Mouse (Mus musculus) liver, embryonic 14.5 days (tissue): ENCODE data around the gene Eif6. TPM values are rescaled to one million over a fixed set of nuclear protein-coding genes. Genes with fewer than 3 reads are reported as not detected.

ENCODE experiments used
- ATAC-seq: fragments of 200-750 bp; cut with Nextera tagmentation; 2 replicates; pipeline ENCODE4 v1.8.0; 2017; ENCODE audit warnings: moderate number of reproducible peaks, mild to moderate bottlenecking, moderate library complexity; ENCODE audit not compliant: insufficient read depth
- DNase-seq, 3 experiments: peaks; one replicate each; pipeline ENCODE4 v3.0.0-alpha.2; 2012 to 2013; ENCODE audit warnings: low read depth in 3 of 3, low spot score in 3 of 3
- H3K27ac ChIP-seq: fragments of 300-500 bp; sonication (generic); 2 replicates; pipeline ENCODE4 v1.5.1; 2014; ENCODE audit warnings: moderate library complexity, mild to moderate bottlenecking, control low read depth, inconsistent platforms
- H3K27me3 ChIP-seq: fragments of 300-500 bp; sonication (generic); 2 replicates; pipeline ENCODE4 v1.6.1; 2014; ENCODE audit warnings: mild to moderate bottlenecking, low read length, moderate library complexity; ENCODE audit not compliant: control insufficient read depth, insufficient read depth
- H3K36me3 ChIP-seq: fragments of 300-500 bp; sonication (generic); replicated peaks from 2 replicates; pipeline ENCODE4 v1.6.1; 2014; ENCODE audit warnings: low read depth; ENCODE audit not compliant: control insufficient read depth, insufficient read depth
- H3K4me1 ChIP-seq, 2 experiments: fragments of 200-500 bp in 1 of 2; fragments of 300-500 bp in 1 of 2; sonication (generic) in 1 of 2; replicated peaks; 2 replicates each; pipeline ENCODE4 v1.6.1; 2012 to 2014; ENCODE audit warnings: antibody characterized with exemption in 1 of 2, inconsistent platforms in 1 of 2, low read length in 1 of 2; ENCODE audit not compliant: control insufficient read depth in 2 of 2, insufficient read depth in 2 of 2
- H3K4me2 ChIP-seq: fragments of 300-500 bp; sonication (generic); 2 replicates; pipeline ENCODE4 v1.6.1; 2014; ENCODE audit warnings: low read depth, mild to moderate bottlenecking, control low read depth, moderate library complexity
- H3K4me3 ChIP-seq, 2 experiments: fragments of 200-500 bp in 1 of 2; fragments of 300-500 bp in 1 of 2; sonication (generic) in 1 of 2; 2 replicates each; pipeline ENCODE4 v1.5.1; 2012 to 2014; ENCODE audit warnings: low read depth in 2 of 2, low read length in 2 of 2, mild to moderate bottlenecking in 2 of 2, control low read depth in 1 of 2, inconsistent platforms in 1 of 2, moderate library complexity in 1 of 2; ENCODE audit not compliant: insufficient read depth in 1 of 2
- H3K9ac ChIP-seq: fragments of 300-500 bp; sonication (generic); replicated peaks from 2 replicates; pipeline ENCODE4 v1.6.1; 2014; ENCODE audit warnings: mild to moderate bottlenecking, control low read depth, moderate library complexity
- H3K9me3 ChIP-seq: fragments of 300-500 bp; sonication (generic); 2 replicates; pipeline ENCODE4 v1.6.1; 2016; ENCODE audit warnings: low read length, mixed read lengths; ENCODE audit not compliant: control insufficient read depth
- CTCF ChIP-seq: IDR thresholded peaks from 2 replicates; pipeline ENCODE4 v1.5.1; 2016; ENCODE audit warnings: antibody characterized with exemption, low read depth, control low read depth
- EP300 ChIP-seq: IDR thresholded peaks from 2 replicates; pipeline ENCODE4 v1.6.1; 2016; ENCODE audit warnings: antibody characterized with exemption, low read depth
- WGBS: fragments of 180-500 bp; shearing (Covaris S2); extraction: QIAGEN DNeasy Blood & Tissue Kit; methylation state at CpG from one replicate; pipeline ENCODE4 v1.1.7; 2014; ENCODE audit not compliant: insufficient replicate concordance; 5-methylcytosine and 5-hydroxymethylcytosine counted together
- polyA plus RNA-seq, 2 experiments: library from polyadenylated mRNA; depleted of rRNA in 1 of 2; stranded (reverse) in 1 of 2; unstranded in 1 of 2; fragments of >200 nt; fragmentation: Nextera tagmentation in 1 of 2; extraction: Ambion mirVana in 1 of 2; gene quantifications; 2 replicates each; pipeline versions ENCODE4 v1.2.1 to v1.2.3; 2012 to 2014

Gene Eif6
- polyA plus RNA-seq, 2 experiments = 62.4 to 128 TPM

DNA sequence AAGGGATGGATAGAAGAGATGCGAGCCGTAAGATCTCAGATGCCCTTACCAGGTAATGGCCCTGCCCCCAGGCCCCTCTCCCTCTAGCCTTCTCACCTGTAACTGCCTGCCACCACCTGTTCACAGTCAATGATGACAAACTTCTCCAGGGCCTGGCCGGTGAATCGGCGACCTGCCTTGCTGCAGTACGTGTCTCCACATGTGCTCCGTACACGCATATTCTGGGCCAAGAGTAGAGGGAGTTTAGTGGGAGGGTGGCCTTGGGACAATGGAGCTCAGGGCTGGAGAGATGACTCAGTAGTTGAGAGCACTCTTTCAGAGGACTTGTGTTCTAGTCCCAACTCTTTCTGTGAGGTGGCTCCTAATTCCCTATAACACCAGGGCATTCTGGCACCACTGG, 4.1 kb upstream of the Eif6 start:
- no peaks in the 10 kb centered on the region for H3K9me3 ChIP-seq
- ATAC-seq = no peak
- WGBS = 75% methylated on average over 8 of the region's 8 CpGs

DNA sequence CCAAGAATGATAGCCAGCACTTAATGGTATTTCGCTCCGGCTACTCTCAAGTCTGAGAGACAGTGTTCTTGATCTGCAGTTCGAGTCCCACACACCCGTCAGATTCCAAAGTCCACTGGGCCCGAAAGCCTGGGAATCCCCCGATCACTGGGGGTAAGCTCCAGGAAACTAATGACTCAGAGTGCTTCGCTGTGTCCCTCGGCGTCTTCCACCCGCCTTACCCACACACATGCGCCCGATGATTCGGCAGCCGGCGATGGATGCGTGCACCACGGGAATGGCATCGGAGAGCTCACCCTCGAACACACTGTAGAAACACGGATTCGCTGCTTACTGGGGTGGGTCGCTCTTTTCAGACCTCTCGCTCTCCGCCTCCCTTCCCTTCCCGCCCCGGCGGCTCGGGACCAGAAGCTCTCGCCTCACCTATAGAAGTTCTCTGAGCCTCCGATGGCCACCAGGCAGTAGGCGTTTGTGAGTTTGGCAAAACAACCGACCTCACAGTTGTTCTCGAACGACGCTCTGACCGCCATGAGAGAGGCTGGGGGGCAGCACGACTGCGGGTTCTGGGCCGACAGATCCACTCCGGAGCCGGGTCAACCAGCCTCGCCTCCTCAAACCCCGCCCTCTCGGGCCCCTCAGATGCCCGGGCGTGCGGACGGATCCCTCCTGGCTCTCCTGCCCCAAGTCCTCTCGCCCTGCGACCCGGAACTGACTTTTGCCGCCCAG, 658 bp downstream of the Eif6 start:
- 1% methylated on average over 52 of the region's 52 CpGs for WGBS
- H3K4me1 ChIP-seq = peaks cover 16% of the 10 kb centered on the region in 2 experiments
- peak; percentile 18; the same call in 1 of the 2 replicates for ATAC-seq
- TF ChIP-seq CTCF (no peak), EP300 (no peak)
- peak overlapping the region; percentile 91 to 99 for H3K4me3 ChIP-seq
- no peaks in the 10 kb centered on the region for H3K27me3 ChIP-seq
- peak overlapping the region; percentile 82 for H3K27ac ChIP-seq
- H3K4me2 ChIP-seq = peak overlapping the region; percentile 94
- DNase-seq = no peak
- H3K9me3 ChIP-seq = no peaks in the 10 kb centered on the region
- H3K36me3 ChIP-seq = peaks cover 20% of the 10 kb centered on the region
- H3K9ac ChIP-seq = peak overlapping the region; percentile 91

More for the DNA sequence above, 4.1 kb upstream of the Eif6 start:
- Histone ChIP-seq H3K4me3 (no peak overlapping the region), H3K36me3 (no peaks in the 10 kb centered on the region), H3K4me2 (no peak overlapping the region), H3K4me1 (peaks cover 10 to 11% of the 10 kb centered on the region in 2 experiments), H3K27me3 (no peaks in the 10 kb centered on the region), H3K27ac (no peak overlapping the region), H3K9ac (no peak overlapping the region)
- no peak for TF ChIP-seq CTCF
- TF ChIP-seq EP300 = no peak
- no peak for DNase-seq

DNA sequence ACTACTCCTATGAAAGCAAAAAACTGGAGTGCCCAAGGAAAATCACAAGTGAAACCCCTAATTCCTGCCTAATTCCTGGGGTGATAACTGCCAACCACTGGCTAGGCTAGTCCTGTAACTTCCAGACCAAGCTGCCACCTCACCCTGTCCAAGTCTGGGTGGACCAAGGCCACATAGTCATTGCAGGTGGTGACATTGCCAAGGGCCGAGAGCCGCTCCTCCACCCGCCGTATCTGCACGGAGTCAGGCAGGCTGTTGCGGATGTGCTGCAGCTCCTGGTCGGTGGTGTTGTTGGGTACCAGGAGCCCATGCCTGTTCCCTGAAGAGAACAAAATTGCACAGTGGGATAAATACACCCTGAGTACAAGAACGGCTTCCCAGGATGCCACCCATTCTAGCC, 3.0 kb downstream of the Eif6 start:
- DNase-seq = no peak
- peaks cover 23% of the 10 kb centered on the region for H3K36me3 ChIP-seq

DNA sequence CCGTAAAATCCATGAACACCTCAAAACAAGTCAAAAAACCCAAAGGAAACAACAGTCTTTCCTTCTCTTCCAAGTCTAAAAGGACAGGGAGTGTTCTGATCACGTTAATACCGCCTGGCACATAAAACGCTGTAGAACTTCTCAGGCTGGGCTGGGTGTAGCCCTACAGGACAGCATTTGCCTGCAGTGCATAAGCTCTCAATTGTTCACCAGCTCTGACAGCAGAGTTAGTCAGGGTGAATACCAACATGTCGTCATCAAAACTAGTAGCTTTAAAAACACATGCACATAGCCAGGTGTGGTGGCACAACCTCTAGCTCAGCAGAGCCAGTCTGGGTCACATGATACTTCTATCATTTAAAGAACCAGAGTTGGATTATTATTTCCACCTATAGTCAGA, 5.9 kb downstream of the Eif6 start:
- ATAC-seq = no peak
- H3K9ac ChIP-seq = no peak overlapping the region
- H3K36me3 ChIP-seq = peaks cover 23% of the 10 kb centered on the region
- no peak overlapping the region for H3K4me3 ChIP-seq
- DNase-seq = no peak
- H3K27me3 ChIP-seq = no peaks in the 10 kb centered on the region
- H3K27ac ChIP-seq = no peak overlapping the region
- no peak for TF ChIP-seq CTCF
- no peak for TF ChIP-seq EP300
- H3K9me3 ChIP-seq = no peaks in the 10 kb centered on the region
- 81% methylated on average over 5 of the region's 5 CpGs for WGBS
- H3K4me1 ChIP-seq = peaks cover 11 to 13% of the 10 kb centered on the region in 2 experiments
- H3K4me2 ChIP-seq = no peak overlapping the region

More for the DNA sequence above, 3.0 kb downstream of the Eif6 start:
- Histone ChIP-seq H3K4me2 (no peak overlapping the region), H3K27ac (no peak overlapping the region), H3K4me1 (peaks cover 20 to 22% of the 10 kb centered on the region in 2 experiments), H3K9me3 (no peaks in the 10 kb centered on the region), H3K9ac (no peak overlapping the region), H3K27me3 (no peaks in the 10 kb centered on the region), H3K4me3 (no peak overlapping the region)
- ATAC-seq = no peak
- no peak for TF ChIP-seq EP300
- TF ChIP-seq CTCF = no peak
- 88% methylated on average over 8 of the region's 8 CpGs for WGBS

DNA sequence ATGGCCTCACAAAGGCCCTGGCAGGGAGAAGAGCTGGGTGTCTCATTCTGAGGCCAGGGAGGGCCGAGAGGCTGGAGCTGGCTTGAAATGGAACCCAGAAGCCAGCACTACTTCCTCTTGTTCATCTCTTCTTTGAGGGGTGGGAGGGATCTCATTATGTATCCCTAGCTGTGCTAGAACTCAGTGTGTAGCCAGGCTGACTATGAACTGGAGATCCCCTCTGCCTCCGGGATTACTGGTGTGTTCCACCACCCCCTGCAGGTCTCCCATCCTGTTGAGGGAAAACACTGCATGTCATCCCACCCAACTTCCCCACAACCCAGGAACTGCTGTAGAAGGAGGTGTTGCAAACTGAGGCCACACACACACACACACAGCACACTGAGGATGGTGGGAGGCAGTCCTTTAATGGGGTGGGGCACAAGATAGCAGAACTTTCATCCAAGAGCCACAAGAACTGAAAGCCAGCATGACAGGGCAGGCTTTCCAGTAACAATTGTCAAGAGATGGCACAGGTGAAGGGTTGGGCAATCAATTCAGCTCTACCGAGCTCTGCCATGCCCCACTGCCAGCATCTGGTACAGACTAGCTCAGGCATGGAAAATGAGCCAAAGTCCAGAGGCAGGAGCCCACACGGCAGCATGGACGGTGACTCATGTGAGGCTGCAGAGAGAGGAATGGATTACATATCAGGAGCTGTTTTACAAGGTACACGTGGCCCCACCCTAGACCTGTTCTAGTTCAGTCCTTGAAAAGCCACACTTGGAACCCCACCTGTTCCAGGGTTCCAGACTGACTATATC, 7.1 kb downstream of the Eif6 start:
- 50% methylated on average over 6 of the region's 6 CpGs for WGBS
- Histone ChIP-seq H3K9me3 (no peaks in the 10 kb centered on the region), H3K27me3 (no peaks in the 10 kb centered on the region), H3K4me1 (peaks cover 6 to 8% of the 10 kb centered on the region in 2 experiments), H3K27ac (peak overlapping the region; percentile 26), H3K4me2 (peak overlapping the region; percentile 99), H3K36me3 (peaks cover 23% of the 10 kb centered on the region), H3K9ac (no peak overlapping the region), H3K4me3 (peak overlapping the region in 1 of 2 experiments; percentile 93; a peak in 2 of 4 replicates)
- DNase-seq (no peak), ATAC-seq (0 out of 2 replicates have a peak, but pooled peaks have one; percentile 0)
- TF ChIP-seq EP300 (no peak), CTCF (no peak)
